Mouse (Mus musculus) lung, adult 2 months (tissue): ENCODE data around the gene Cfap45. TPM values are rescaled to one million over a fixed set of nuclear protein-coding genes. Genes with fewer than 3 reads are reported as not detected.

Experiments
- DNase-seq: peaks from one replicate; pipeline ENCODE4 v3.0.0; 2022
- H3K4me1 ChIP-seq: fragments of 200-500 bp; 2 replicates; pipeline ENCODE4 v1.6.1; 2011; ENCODE audit warnings: low read length; ENCODE audit not compliant: control insufficient read depth, insufficient read depth
- H3K4me3 ChIP-seq: fragments of 200-500 bp; replicated peaks from 2 replicates; pipeline ENCODE3; 2011; ENCODE audit warnings: low read depth, mild to moderate bottlenecking, control low read depth, low read length; ENCODE audit errors: extremely low read depth
- CTCF ChIP-seq: fragments of 200-500 bp; IDR thresholded peaks from 2 replicates; pipeline ENCODE4 v1.5.1; 2011; ENCODE audit warnings: mild to moderate bottlenecking, low read length, control low read depth; ENCODE audit not compliant: insufficient read depth
- POLR2A ChIP-seq: fragments of 200-500 bp; IDR thresholded peaks from 2 replicates; pipeline ENCODE4 v1.6.1; 2011; ENCODE audit warnings: low read depth, mild to moderate bottlenecking, control low read depth, low read length, borderline replicate concordance; ENCODE audit errors: extremely low read depth
- WGBS: fragments of 180-500 bp; shearing (Covaris S2); methylation state at CpG from one replicate; pipeline ENCODE4 v1.1.7; 2018; 5-methylcytosine and 5-hydroxymethylcytosine counted together
- polyA plus RNA-seq: library from polyadenylated mRNA; depleted of rRNA; stranded (reverse); fragments of >200 nt; gene quantifications from 2 replicates; pipeline ENCODE4 v1.2.3, GENCODE M21; 2012

Cfap45 gene
- polyA plus RNA-seq, 1 experiment: 7.3 TPM

DNA sequence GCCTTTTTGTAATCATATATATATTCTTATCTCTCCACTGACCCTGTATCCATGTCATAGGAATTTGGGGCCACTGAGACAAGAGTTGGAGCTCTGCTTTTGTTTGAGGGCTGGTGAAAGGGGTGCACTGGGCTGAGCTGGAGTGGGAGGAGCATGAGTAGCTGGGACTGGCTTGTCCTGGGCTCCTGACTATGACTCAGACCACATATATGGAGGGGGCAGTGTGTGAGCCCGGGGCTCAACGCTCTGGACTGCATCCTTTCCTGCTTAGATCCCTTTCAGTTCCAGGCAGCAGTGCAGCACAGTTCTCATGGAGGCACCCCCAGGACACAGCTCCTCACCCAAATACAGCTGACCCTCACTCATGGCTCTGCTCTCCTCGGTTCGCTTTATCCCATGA lies 25.5 kb downstream of the Cfap45 start:
- Histone ChIP-seq H3K4me3 (no peak overlapping the region), H3K4me1 (peaks cover 4% of the 10 kb centered on the region; the same call in 1 of the 2 replicates)
- TF ChIP-seq CTCF (no peak), POLR2A (no peak)
- 74% methylated on average over 4 of the region's 4 CpGs for WGBS
- no peak for DNase-seq

DNA sequence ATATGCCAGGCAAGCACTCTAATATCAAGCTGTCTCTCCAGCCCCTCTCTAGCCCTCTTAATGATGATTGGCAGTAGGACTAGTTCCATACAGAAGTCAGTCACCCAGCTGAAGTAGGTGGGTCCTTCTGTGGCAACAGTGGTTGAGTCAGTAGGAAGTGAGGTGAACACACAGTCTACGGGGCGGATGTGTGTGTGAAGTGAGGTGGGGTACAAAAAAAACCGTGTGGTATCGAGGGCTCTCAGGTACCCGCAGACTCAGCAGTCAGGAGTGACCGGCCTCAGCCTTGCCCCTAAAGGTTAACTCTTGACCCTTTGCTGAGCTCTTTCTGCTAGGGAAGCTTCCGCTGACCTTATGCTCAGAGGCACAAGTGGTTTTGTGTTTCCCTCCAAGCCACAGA lies 27.9 kb downstream of the Cfap45 start:
- peak; percentile 9 for DNase-seq
- TF ChIP-seq CTCF: no peak
- TF ChIP-seq POLR2A: no peak
- H3K4me3 ChIP-seq: no peak overlapping the region
- peaks cover 4% of the 10 kb centered on the region; the same call in 1 of the 2 replicates for H3K4me1 ChIP-seq
- 44% methylated on average over 7 of the region's 7 CpGs for WGBS

DNA sequence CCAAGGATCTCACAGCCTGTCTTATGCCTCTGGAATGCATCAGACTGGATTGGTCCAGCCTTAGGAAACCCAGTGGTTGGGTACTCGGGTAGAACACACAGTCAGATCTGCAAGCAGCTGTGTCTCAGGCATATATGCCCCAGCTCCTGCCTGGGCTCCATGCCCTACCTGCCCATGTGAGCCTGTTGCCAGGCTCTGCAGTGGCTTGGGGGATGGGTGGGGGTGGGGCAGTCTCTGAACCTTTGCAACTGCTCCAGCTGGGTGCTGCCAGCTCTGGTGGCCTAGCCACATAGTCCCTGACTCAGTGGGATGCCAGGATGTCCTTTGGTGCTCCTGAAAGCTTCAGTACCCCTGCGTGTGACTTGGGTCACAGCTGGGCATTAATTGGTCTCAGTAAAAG lies 28.7 kb downstream of the Cfap45 start:
- peaks cover 4% of the 10 kb centered on the region; the same call in 1 of the 2 replicates for H3K4me1 ChIP-seq
- DNase-seq: no peak
- no peak for TF ChIP-seq CTCF
- no peak for TF ChIP-seq POLR2A
- WGBS: 46% methylated on average over 2 of the region's 2 CpGs
- no peak overlapping the region for H3K4me3 ChIP-seq

DNA sequence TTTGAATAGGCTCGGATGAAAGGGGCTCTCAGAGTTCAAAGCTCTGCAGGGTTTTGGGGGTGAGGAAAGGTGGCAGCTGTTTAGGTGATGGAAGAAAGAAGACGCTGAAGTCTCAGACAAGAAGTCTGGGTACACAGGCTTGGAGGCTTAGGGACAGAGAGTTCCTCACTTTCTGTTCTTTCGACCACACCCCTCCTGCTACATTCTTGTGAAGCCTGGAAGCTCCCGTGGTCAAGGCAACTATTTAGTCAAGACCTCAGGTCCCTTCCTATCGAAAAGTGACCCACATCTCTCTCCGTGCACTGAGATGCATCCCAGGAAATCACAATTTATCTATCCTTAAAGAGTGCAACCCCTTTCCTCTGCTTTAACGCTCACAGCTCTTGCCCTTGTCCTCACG lies 29.1 kb downstream of the Cfap45 start:
- peaks cover 4% of the 10 kb centered on the region; the same call in 1 of the 2 replicates for H3K4me1 ChIP-seq
- no peak for TF ChIP-seq POLR2A
- TF ChIP-seq CTCF: no peak
- WGBS: 14% methylated on average over 8 of the region's 8 CpGs

DNA sequence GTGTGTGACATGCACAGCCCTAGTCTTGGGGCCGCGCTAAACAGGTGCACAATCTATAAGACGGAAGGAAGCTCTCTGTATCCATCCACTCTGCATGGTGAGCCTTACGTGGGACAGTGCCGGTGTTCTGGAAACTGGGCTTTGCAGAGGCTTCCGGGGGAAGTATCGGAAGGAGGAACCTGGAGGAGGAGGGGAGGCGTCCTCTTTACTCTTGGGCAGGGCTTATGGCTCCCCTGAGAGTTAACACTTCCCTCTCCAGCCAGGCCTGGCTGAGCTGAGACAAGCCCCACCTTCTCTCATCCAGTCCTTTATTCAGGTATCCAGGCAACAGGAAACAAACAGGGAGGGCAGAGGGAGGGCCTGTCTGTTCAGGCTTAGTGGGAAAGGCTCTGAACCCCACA lies 29.9 kb downstream of the Cfap45 start:
- Histone ChIP-seq H3K4me3 (peak overlapping the region; percentile 86), H3K4me1 (peaks cover 4% of the 10 kb centered on the region; the same call in 1 of the 2 replicates)
- TF ChIP-seq CTCF (no peak), POLR2A (peak; percentile 23; the same call in 1 of the 2 replicates)
- under 1% methylated on average over 8 of the region's 8 CpGs for WGBS
- DNase-seq: peak; percentile 60

More for the DNA sequence above, 29.1 kb downstream of the Cfap45 start:
- DNase-seq: peak; percentile 13
- H3K4me3 ChIP-seq: peak overlapping the region; percentile 86

DNA sequence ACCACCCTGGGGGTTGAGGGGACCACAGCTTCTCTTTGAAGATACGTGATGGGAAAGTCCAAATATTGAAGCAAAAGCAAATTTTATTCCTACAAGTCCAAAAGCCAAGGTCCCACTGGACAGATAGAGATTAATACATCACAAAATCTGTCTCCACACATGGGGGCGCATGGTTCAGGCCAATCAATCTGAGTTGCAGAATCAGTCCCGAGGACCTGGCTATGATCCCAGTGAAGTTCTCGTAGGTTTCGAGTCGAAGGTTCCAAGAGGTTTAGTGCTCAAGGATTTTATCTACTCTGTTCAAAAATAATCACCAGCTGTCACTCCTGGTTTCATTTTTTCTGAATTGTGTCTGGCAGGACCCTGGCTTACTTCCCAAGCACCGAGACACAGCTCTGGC lies 30.4 kb downstream of the Cfap45 start:
- Histone ChIP-seq H3K4me1 (peaks cover 4% of the 10 kb centered on the region; the same call in 1 of the 2 replicates), H3K4me3 (no peak overlapping the region)
- no peak for DNase-seq
- 17% methylated on average over 7 of the region's 7 CpGs for WGBS
- TF ChIP-seq CTCF: no peak
- no peak for TF ChIP-seq POLR2A

DNA sequence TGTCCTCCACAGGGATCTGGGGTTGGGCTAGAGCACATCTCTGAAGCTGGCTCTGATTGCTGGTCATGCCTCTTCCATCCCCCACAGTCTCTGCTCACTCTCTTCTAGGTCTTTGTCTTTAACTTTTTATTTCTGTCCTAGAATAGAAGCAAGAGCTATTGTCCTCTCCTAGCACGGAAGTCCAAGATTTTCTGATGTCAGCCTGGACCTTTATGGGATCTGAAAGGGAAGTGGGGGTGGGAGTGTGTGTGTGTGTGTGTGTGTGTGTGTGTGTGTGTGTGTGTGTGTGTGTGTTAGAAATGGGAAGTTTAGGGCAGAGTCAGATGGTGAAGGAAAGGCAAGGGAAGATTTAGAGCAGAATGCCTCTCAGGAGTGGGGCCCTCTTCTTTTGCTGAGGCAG lies 32.0 kb downstream of the Cfap45 start:
- WGBS: 65% methylated on average over 1 of the region's 1 CpGs
- TF ChIP-seq CTCF (no peak), POLR2A (no peak)
- Histone ChIP-seq H3K4me1 (peaks cover 4% of the 10 kb centered on the region; the same call in 1 of the 2 replicates), H3K4me3 (no peak overlapping the region)
- DNase-seq: no peak

DNA sequence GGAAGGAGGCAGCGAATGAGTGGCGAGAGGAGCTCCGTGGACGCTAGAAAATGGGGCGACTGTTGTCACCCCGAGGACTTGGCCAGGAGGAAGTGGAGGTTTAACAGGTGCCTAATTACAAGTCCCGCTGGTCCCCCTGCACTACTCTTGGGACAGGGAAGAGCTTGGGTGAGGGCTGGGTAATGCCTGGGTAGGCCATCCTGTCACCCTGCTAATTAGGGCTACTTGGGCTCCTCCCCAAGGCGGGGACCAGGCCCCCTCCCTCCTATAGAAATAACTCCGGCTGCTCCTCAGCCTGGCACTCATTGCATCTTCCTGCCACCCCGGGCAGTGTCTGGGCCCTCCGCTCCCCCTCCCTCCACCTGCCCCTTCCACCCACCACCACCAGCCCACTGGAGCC lies 35.0 kb downstream of the Cfap45 start, which contains the start of gene Vsig8:
Gene Vsig8 (plus strand): TSS at position 301 of the 400 bp plus-strand sequence.
- 75% methylated on average over 11 of the region's 11 CpGs for WGBS
- Histone ChIP-seq H3K4me1 (peaks cover 6% of the 10 kb centered on the region; the same call in 1 of the 2 replicates), H3K4me3 (no peak within 1 kb of the TSS)
- TF ChIP-seq CTCF (no peak), POLR2A (no peak)
- no peak for DNase-seq

DNA sequence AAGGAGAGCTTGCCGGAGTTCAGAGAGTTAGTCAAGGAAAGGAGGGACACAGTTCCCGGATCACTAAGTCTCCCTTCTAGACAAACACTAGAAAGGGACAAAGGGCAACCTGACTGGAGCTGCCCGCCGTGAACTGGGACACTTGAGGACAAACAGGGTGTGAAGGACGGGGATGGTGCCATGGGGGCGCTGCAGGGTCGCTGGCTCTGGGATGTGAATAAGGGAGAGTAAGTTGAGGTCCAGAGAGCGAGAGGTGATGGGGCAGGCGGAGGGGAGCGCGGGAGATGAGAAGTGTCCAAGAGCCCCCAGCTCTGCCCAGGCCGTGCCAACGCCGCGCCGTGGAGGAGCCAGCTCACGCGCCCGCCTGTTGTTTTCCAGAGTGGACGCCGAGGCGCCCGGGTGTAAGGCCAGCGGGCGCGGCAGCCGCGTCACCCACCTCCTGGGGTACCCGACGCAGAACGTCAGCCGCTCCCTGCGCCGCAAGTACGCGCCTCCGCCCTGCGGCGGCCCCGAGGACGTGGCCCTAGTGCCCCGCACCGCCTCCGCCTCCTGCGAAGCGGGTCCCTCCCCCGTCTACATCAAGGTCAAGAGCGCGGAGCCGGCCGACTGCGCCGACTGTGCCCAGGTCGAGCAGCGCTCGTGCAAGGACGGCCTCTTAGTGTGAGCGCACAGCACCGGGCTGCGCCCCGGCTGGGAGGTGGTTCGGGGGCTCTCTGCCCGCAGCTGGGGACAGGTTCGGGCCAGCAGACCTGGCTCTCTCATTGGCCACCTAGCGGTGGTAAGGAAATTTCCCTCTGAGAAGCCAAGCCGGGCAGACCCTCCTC lies 42.3 kb downstream of the Cfap45 start:
- DNase-seq: peak; percentile 81
- peak; percentile 56 for TF ChIP-seq CTCF
- no peak; the same call in 1 of the 2 replicates for TF ChIP-seq POLR2A
- under 1% methylated on average over 66 of the region's 66 CpGs for WGBS
- Histone ChIP-seq H3K4me1 (peaks cover 8% of the 10 kb centered on the region), H3K4me3 (peak overlapping the region; percentile 70)

DNA sequence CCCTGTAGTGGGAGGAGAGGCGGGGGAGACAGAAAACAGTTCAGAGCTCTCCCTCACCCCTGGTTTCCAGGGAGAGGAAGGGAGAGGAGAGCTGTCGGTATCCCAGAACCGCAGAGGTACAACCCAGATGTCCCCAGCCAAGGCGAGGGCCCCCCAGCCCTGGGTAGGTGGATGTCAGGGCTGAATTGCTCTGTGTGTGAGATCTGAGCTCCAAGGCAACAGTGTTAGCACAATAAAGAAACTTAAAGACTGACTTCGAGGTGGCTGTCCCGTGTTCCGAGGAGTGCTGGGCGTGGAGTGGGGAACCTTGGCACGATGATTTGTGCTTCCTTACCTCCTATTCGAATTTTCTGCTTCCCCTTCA lies 42.8 kb downstream of the Cfap45 start:
- peak overlapping the region; percentile 70 for H3K4me3 ChIP-seq
- 8% methylated on average over 10 of the region's 10 CpGs for WGBS
- TF ChIP-seq POLR2A: no peak
- no peak for DNase-seq
- peaks cover 8% of the 10 kb centered on the region for H3K4me1 ChIP-seq
